Mouse (Mus musculus): ENCODE measurements at regions not wholly inside any gene's neighbourhood (a gene's known extent, or its start where the extent isn't known, plus 50 kb on each side); places are given as distances from the start of the nearest gene placed in this dataset.

GRCm38 (mm10) chr12:35308537-35308936 lies 226.3 kb downstream of the Ahr start:
- TF ChIP-seq CTCF (IDR thresholded peaks at IDR 0.05; ENCODE audit: insufficient read depth, low read length): no peak
- TF ChIP-seq POLR2A (IDR thresholded peaks at IDR 0.05; ENCODE audit: borderline replicate concordance, extremely low read depth, low read depth, low read length): no peak

All from lung, adult 2 months (tissue).